8 mouse cellular contexts compared by ENCODE assay signal in genomic region chr1:91062363-91062762, GRCm38 (mm10).
A peak's percentile ranks its signal among the peaks of the same experiment; 100 is the strongest.
DNase-seq lines count a peak whose midpoint lies in the region; ATAC-seq and TF ChIP-seq lines count a peak whose summit lies in the region.

No protein-coding gene starts in this region.

- H3K27me3 ChIP-seq in lung, embryonic 14.5 days (ENCODE audit: insufficient read depth, low read length) = no peaks in the 10 kb centered on the region
- H3K27me3 ChIP-seq in forebrain, embryonic 14.5 days (replicated peaks; ENCODE audit: control insufficient read depth, insufficient read depth, low read length) = no peaks in the 10 kb centered on the region
- H3K27me3 ChIP-seq in liver, postnatal 0 days (ENCODE audit: insufficient read depth, low read length) = no peaks in the 10 kb centered on the region

- no peak for TF ChIP-seq EP300 in liver, postnatal 0 days (IDR thresholded peaks at IDR 0.05; ENCODE audit: low read depth)

- H3K9me3 ChIP-seq in lung, embryonic 14.5 days (ENCODE audit: low read depth, low read length) = no peaks in the 10 kb centered on the region
- no peaks in the 10 kb centered on the region for H3K9me3 ChIP-seq in forebrain, embryonic 14.5 days (replicated peaks; ENCODE audit: control insufficient read depth, low read length)
- no peaks in the 10 kb centered on the region for H3K9me3 ChIP-seq in liver, postnatal 0 days (ENCODE audit: low read length)

- peaks cover 10% of the 10 kb centered on the region for H3K4me1 ChIP-seq in lung, embryonic 14.5 days (ENCODE audit: insufficient read depth)
- peaks cover 59% of the 10 kb centered on the region for H3K4me1 ChIP-seq in lung, adult 2 months (ENCODE audit: control insufficient read depth, insufficient read depth, low read length)
- peaks cover 6% of the 10 kb centered on the region; the same call in 1 of the 2 replicates for H3K4me1 ChIP-seq in forebrain, embryonic 14.5 days (ENCODE audit: control insufficient read depth, insufficient read depth, low read length)
- H3K4me1 ChIP-seq in liver, postnatal 0 days (ENCODE audit: insufficient read depth) = peaks cover 72% of the 10 kb centered on the region

- no peaks in the 10 kb centered on the region for H3K36me3 ChIP-seq in lung, embryonic 14.5 days (ENCODE audit: insufficient read depth)
- no peaks in the 10 kb centered on the region for H3K36me3 ChIP-seq in forebrain, embryonic 14.5 days (ENCODE audit: control insufficient read depth, insufficient read depth, low read length)
- H3K36me3 ChIP-seq in liver, postnatal 0 days (replicated peaks; ENCODE audit: insufficient read depth, low read length) = no peaks in the 10 kb centered on the region; the same call in 1 of the 2 replicates

- peak; percentile 58 for DNase-seq in lung, embryonic 14.5 days
- DNase-seq in lung, adult 2 months = no peak
- DNase-seq in forebrain, embryonic 14.5 days (ENCODE audit: low spot score) = peak; percentile 46
- peak; percentile 91 for DNase-seq in induced T-regulatory cell, adult 2 months (ENCODE audit: low read depth)
- no peak for DNase-seq in liver, postnatal 0 days
- peak; percentile 77 to 82 for DNase-seq in right cerebral cortex, adult 2 months (ENCODE audit: low spot score in 2 of 2)
- DNase-seq in ovary, postnatal 36 days (ENCODE audit: low spot score) = no peak

- no peak overlapping the region for H3K9ac ChIP-seq in lung, embryonic 14.5 days
- no peak overlapping the region for H3K9ac ChIP-seq in forebrain, embryonic 14.5 days (ENCODE audit: low read length)
- H3K9ac ChIP-seq in liver, postnatal 0 days (replicated peaks) = no peak overlapping the region

- no peak overlapping the region for H3K4me2 ChIP-seq in lung, embryonic 14.5 days
- no peak overlapping the region for H3K4me2 ChIP-seq in forebrain, embryonic 14.5 days (ENCODE audit: low read length)
- H3K4me2 ChIP-seq in liver, postnatal 0 days (ENCODE audit: low read depth, low read length) = peak overlapping the region; percentile 5; the same call in 1 of the 2 replicates

- TF ChIP-seq CTCF in lung, embryonic 14.5 days (IDR thresholded peaks at IDR 0.05; ENCODE audit: low read depth) = no peak
- TF ChIP-seq CTCF in lung, adult 2 months (IDR thresholded peaks at IDR 0.05; ENCODE audit: insufficient read depth, low read length) = no peak
- TF ChIP-seq CTCF in liver, postnatal 0 days (IDR thresholded peaks at IDR 0.05; ENCODE audit: low read depth) = no peak

- WGBS in lung, embryonic 14.5 days = 28% methylated on average over 5 of the region's 5 CpGs
- 11% methylated on average over 5 of the region's 5 CpGs for WGBS in lung, adult 2 months
- WGBS in forebrain, embryonic 14.5 days = 27% methylated on average over 5 of the region's 5 CpGs
- WGBS in liver, postnatal 0 days (ENCODE audit: insufficient replicate concordance) = 24% methylated on average over 5 of the region's 5 CpGs

- no peak overlapping the region for H3K4me3 ChIP-seq in lung, embryonic 14.5 days (ENCODE audit: low read depth, low read length)
- H3K4me3 ChIP-seq in lung, adult 2 months (replicated peaks; ENCODE audit: extremely low read depth, low read depth, low read length) = no peak overlapping the region
- H3K4me3 ChIP-seq in forebrain, embryonic 14.5 days (ENCODE audit: low read depth, low read length) = no peak overlapping the region
- no peak overlapping the region for H3K4me3 ChIP-seq in liver, postnatal 0 days (ENCODE audit: low read depth, low read length)

- H3K27ac ChIP-seq in lung, embryonic 14.5 days (ENCODE audit: low read depth) = peak overlapping the region; percentile 48; the same call in 1 of the 2 replicates
- no peak overlapping the region for H3K27ac ChIP-seq in forebrain, embryonic 14.5 days (ENCODE audit: low read depth, low read length)
- H3K27ac ChIP-seq in liver, postnatal 0 days (ENCODE audit: low read depth) = peak overlapping the region; percentile 29; the same call in 1 of the 2 replicates

- TF ChIP-seq POLR2A in lung, adult 2 months (IDR thresholded peaks at IDR 0.05; ENCODE audit: borderline replicate concordance, extremely low read depth, low read depth, low read length) = no peak

- peak; percentile 57; the same call in 1 of the 2 replicates for ATAC-seq in lung, embryonic 14.5 days (ENCODE audit: insufficient read depth)
- ATAC-seq in forebrain, embryonic 14.5 days = no peak
- ATAC-seq in liver, postnatal 0 days = no peak
- no peak for ATAC-seq in erythroblast, adult 5-6 weeks (replicated peaks; ENCODE audit: low FRiP score, poor library complexity, severe bottlenecking)

Comparison
In these comparisons a context has a peak if more than half of its experiments do, and no peak if none do; other contexts are left out.
1. DNase-seq: peak in lung, embryonic 14.5 days (single experiment), forebrain, embryonic 14.5 days (single experiment), induced T-regulatory cell, adult 2 months (single experiment) and right cerebral cortex, adult 2 months (2 of 2); none in lung, adult 2 months (single experiment), liver, postnatal 0 days (single experiment) and ovary, postnatal 36 days (single experiment).